Mouse (Mus musculus) neural tube, embryonic 14.5 days (tissue): ENCODE measurements at regions not wholly inside any gene's neighbourhood (a gene's known extent, or its start where the extent isn't known, plus 50 kb on each side); places are given as distances from the start of the nearest gene placed in this dataset.

ENCODE experiments used
- ATAC-seq: fragments of 200-750 bp; cut with Nextera tagmentation; 2 replicates; pipeline ENCODE4 v1.8.0; 2017; ENCODE audit warnings: low read depth, mild to moderate bottlenecking, moderate TSS enrichment, moderate library complexity
- H3K27ac ChIP-seq: fragments of 300-500 bp; sonication (generic); 2 replicates; pipeline ENCODE4 v1.5.1; 2014; ENCODE audit warnings: low read depth, mild to moderate bottlenecking, control low read depth, low read length, moderate library complexity, mixed read lengths
- H3K27me3 ChIP-seq: fragments of 300-500 bp; sonication (generic); 2 replicates; pipeline ENCODE4 v1.6.1; 2014; ENCODE audit warnings: low read length; ENCODE audit not compliant: control insufficient read depth, insufficient read depth
- H3K36me3 ChIP-seq: fragments of 300-500 bp; sonication (generic); 2 replicates; pipeline ENCODE4 v1.6.1; 2014; ENCODE audit warnings: low read length, mixed read lengths; ENCODE audit not compliant: control insufficient read depth, insufficient read depth
- H3K4me1 ChIP-seq: fragments of 300-500 bp; sonication (generic); 2 replicates; pipeline ENCODE4 v1.6.1; 2014; ENCODE audit warnings: low read length; ENCODE audit not compliant: control insufficient read depth, insufficient read depth
- H3K4me2 ChIP-seq: fragments of 300-500 bp; sonication (generic); 2 replicates; pipeline ENCODE4 v1.6.1; 2014; ENCODE audit warnings: mild to moderate bottlenecking, low read depth, low read length, control low read depth
- H3K4me3 ChIP-seq: fragments of 300-500 bp; sonication (generic); 2 replicates; pipeline ENCODE4 v1.5.1; 2014; ENCODE audit warnings: low read depth, low read length, control low read depth, mixed read lengths
- H3K9ac ChIP-seq: fragments of 300-500 bp; sonication (generic); replicated peaks from 2 replicates; pipeline ENCODE4 v1.6.1; 2014; ENCODE audit warnings: low read depth, mild to moderate bottlenecking, control low read depth, low read length, mixed read lengths
- H3K9me3 ChIP-seq: fragments of 300-500 bp; sonication (generic); 2 replicates; pipeline ENCODE4 v1.6.1; 2016; ENCODE audit warnings: low read length; ENCODE audit not compliant: control insufficient read depth
- WGBS: fragments of 180-500 bp; shearing (Covaris S2); extraction: QIAGEN DNeasy Blood & Tissue Kit; methylation state at CpG from one replicate; pipeline ENCODE4 v1.1.7; 2014; 5-methylcytosine and 5-hydroxymethylcytosine counted together

DNA sequence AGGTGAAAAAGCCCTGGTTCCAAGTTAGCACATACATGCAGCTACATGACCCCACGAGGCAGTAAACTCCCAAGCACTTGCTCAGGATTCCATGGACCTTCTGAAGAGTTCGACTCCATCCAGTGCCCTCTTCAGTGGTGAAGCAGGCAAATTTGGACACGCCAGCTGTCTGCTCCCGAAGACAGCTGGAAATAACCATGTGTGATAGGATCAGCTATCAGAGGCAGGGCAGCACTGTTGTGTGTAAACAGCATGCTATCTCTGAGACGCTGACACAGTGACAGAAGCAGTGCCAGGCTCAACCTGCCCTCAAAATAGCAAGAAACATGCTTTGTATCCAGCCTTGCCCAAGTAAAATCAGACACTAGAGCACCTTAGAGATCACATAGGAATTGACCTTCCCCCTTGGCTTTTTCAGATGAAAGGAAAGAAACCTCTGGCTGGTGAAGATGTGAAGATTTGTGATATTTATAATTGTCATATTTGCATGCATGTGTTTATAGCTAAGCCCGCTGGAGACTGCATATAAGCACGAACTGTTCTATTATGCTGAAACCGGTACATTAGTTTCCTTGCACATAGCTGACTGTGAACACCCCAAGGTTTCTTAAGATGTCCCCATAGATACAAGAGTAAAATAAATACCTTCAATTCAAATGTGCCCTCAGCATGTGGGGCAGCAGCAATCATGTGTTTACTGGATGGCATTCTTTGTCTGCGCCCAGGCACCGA, 146.4 kb upstream of the Nrip1 start:
- H3K9ac ChIP-seq, result no peak overlapping the region
- 72% methylated on average over 10 of the region's 10 CpGs for WGBS
- ATAC-seq, result no peak; the same call in 1 of the 2 replicates

GRCm38 (mm10) chr16:76510861-76511260, 137.2 kb upstream of the Nrip1 start:
- 78% methylated on average over 8 of the region's 8 CpGs for WGBS
- Histone ChIP-seq H3K4me2 (no peak overlapping the region), H3K27ac (no peak overlapping the region), H3K4me1 (no peaks in the 10 kb centered on the region), H3K9me3 (no peaks in the 10 kb centered on the region), H3K4me3 (no peak overlapping the region), H3K36me3 (no peaks in the 10 kb centered on the region), H3K9ac (no peak overlapping the region), H3K27me3 (no peaks in the 10 kb centered on the region)
- ATAC-seq, result no peak

More for the DNA sequence above, 146.4 kb upstream of the Nrip1 start:
- Histone ChIP-seq H3K27me3 (no peaks in the 10 kb centered on the region), H3K4me1 (no peaks in the 10 kb centered on the region), H3K36me3 (no peaks in the 10 kb centered on the region), H3K9me3 (no peaks in the 10 kb centered on the region), H3K4me3 (no peak overlapping the region), H3K27ac (peak overlapping the region; percentile 41; the same call in 1 of the 2 replicates), H3K4me2 (no peak overlapping the region)

GRCm38 (mm10) chr16:76509109-76509650, 135.6 kb upstream of the Nrip1 start:
- Histone ChIP-seq H3K4me2 (no peak overlapping the region), H3K4me1 (no peaks in the 10 kb centered on the region), H3K36me3 (no peaks in the 10 kb centered on the region), H3K4me3 (no peak overlapping the region), H3K27me3 (no peaks in the 10 kb centered on the region), H3K9me3 (no peaks in the 10 kb centered on the region), H3K27ac (no peak overlapping the region), H3K9ac (no peak overlapping the region)
- ATAC-seq, result no peak
- 92% methylated on average over 6 of the region's 6 CpGs for WGBS

DNA sequence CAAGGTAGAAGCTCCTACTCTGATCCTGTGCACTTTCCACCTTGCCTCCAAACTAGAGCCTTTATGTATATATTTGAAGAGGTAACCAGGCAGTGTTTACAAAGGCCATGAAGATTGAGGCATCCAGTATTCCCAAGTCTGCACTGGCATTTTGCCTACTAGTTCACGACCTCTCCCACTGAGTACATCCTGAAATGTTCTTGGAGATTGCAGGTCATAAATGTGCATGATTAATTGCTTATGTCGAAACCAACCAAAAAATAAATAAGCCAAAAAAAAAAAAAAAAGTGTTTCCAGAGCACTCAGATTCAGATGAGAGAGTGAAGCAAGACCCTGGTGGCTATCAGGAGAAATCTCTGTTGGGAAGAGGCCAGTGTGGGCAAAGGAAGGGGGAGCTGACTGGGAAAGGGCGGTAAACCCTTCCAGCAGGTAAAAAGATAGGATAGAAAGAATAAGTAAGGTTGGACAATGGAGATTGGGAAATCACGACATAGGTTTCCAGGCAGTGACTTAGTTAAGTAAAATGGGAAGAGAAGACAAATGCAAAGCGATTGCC, 133.6 kb upstream of the Nrip1 start:
- no peaks in the 10 kb centered on the region for H3K36me3 ChIP-seq
- no peak overlapping the region for H3K4me3 ChIP-seq
- no peak overlapping the region for H3K9ac ChIP-seq
- no peak overlapping the region for H3K27ac ChIP-seq
- H3K9me3 ChIP-seq, result no peaks in the 10 kb centered on the region
- no peaks in the 10 kb centered on the region for H3K27me3 ChIP-seq
- H3K4me1 ChIP-seq, result no peaks in the 10 kb centered on the region
- H3K4me2 ChIP-seq, result no peak overlapping the region
- ATAC-seq, result no peak
- WGBS, result 86% methylated on average over 5 of the region's 5 CpGs

GRCm38 (mm10) chr16:76506240-76506639, 132.6 kb upstream of the Nrip1 start:
- ATAC-seq, result no peak
- H3K27ac ChIP-seq, result no peak overlapping the region

GRCm38 (mm10) chr16:76499686-76500400, 126.2 kb upstream of the Nrip1 start:
- H3K27me3 ChIP-seq, result no peaks in the 10 kb centered on the region
- no peak overlapping the region for H3K9ac ChIP-seq
- no peak overlapping the region for H3K27ac ChIP-seq
- no peaks in the 10 kb centered on the region for H3K4me1 ChIP-seq
- no peaks in the 10 kb centered on the region for H3K9me3 ChIP-seq
- H3K4me3 ChIP-seq, result no peak overlapping the region
- no peak overlapping the region for H3K4me2 ChIP-seq
- H3K36me3 ChIP-seq, result no peaks in the 10 kb centered on the region
- no peak for ATAC-seq
- WGBS, result 82% methylated on average over 8 of the region's 8 CpGs

More at GRCm38 (mm10) chr16:76506240-76506639, 132.6 kb upstream of the Nrip1 start:
- Histone ChIP-seq H3K36me3 (no peaks in the 10 kb centered on the region), H3K9ac (no peak overlapping the region), H3K4me1 (no peaks in the 10 kb centered on the region), H3K9me3 (no peaks in the 10 kb centered on the region), H3K4me3 (no peak overlapping the region), H3K27me3 (no peaks in the 10 kb centered on the region), H3K4me2 (no peak overlapping the region)
- 77% methylated on average over 4 of the region's 4 CpGs for WGBS

GRCm38 (mm10) chr16:76498233-76498632, 124.6 kb upstream of the Nrip1 start:
- Histone ChIP-seq H3K27ac (no peak overlapping the region), H3K36me3 (no peaks in the 10 kb centered on the region), H3K9me3 (no peaks in the 10 kb centered on the region), H3K27me3 (no peaks in the 10 kb centered on the region), H3K4me2 (no peak overlapping the region), H3K4me1 (no peaks in the 10 kb centered on the region), H3K4me3 (no peak overlapping the region), H3K9ac (no peak overlapping the region)
- 76% methylated on average over 2 of the region's 2 CpGs for WGBS
- no peak for ATAC-seq

DNA sequence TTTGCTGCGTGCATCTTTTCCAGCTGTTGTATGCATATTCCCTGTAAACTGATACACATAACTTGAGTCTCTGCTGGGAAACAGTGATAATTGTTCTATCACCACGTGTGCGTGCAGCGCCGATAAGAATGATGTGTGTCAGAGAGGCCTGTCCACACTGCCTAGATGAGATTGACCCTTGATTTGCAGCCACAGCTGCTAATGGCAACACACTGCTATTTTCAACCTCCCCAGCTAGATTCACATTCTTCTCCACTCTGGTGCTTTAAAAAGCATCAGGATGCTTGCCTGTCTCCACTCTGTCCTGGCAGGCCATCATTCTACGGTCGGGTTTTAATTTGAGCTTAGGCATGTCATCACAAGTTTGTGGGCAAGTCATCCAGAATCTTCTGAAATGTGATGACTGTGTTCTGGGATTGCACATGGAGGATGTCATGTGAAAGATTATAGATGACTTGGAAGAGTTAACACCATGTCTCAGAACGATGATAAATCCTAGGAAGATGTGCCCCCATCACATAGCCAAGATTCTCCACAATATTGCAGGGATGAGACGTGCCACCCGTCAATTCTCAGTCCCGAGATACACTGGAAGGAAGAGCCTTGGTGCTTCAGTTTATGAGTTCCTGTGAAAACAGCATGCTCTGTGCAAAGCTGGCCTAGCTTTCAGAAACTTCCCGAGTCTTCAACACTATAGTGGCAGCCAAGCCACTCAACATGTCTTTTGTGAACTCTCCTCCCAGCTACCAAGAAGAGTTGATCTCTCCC, 123.6 kb upstream of the Nrip1 start:
- H3K9ac ChIP-seq, result no peak overlapping the region
- H3K27me3 ChIP-seq, result no peaks in the 10 kb centered on the region
- no peak overlapping the region for H3K4me3 ChIP-seq
- no peaks in the 10 kb centered on the region for H3K36me3 ChIP-seq
- H3K4me2 ChIP-seq, result no peak overlapping the region
- WGBS, result 92% methylated on average over 12 of the region's 12 CpGs
- H3K27ac ChIP-seq, result no peak overlapping the region
- H3K4me1 ChIP-seq, result no peaks in the 10 kb centered on the region
- H3K9me3 ChIP-seq, result no peaks in the 10 kb centered on the region
- ATAC-seq, result no peak
